Comparison of ENCODE assay signal across 1 mouse cellular context in genomic region chr8:121947753-121948141, GRCm38 (mm10).
A peak's percentile ranks its signal among the peaks of the same experiment; 100 is the strongest.
TF ChIP-seq lines count a peak whose summit lies in the region.

No protein-coding gene starts in this region.

TF ChIP-seq in CH12.LX, 34 proteins besides CTCF, POLR2A, EP300 and RAD21 (continued from another document):
- TF ChIP-seq KAT2A (IDR thresholded peaks at IDR 0.05; ENCODE audit: insufficient replicate concordance, low read length) (no peak), MAZ (IDR thresholded peaks at IDR 0.05; ENCODE audit: low read depth, low read length) (no peak), JUND (conservative IDR thresholded peaks at IDR 0.05; ENCODE audit: low read depth, low read length) (no peak), RCOR1 (conservative IDR thresholded peaks at IDR 0.05; ENCODE audit: low read depth, low read length) (no peak), ETS1 (conservative IDR thresholded peaks at IDR 0.05; ENCODE audit: low read depth, low read length) (0 out of 2 replicates have a peak, but pooled peaks have one; percentile 10), IRF4 (IDR thresholded peaks at IDR 0.05; ENCODE audit: low read depth, low read length) (peak; percentile 60; the same call in 1 of the 2 replicates), ZC3H11A (IDR thresholded peaks at IDR 0.05; ENCODE audit: low read depth, low read length) (no peak), ZKSCAN1 (IDR thresholded peaks at IDR 0.05; ENCODE audit: borderline replicate concordance, low read depth, low read length) (no peak)
